Mouse (Mus musculus) embryonic facial prominence, embryonic 14.5 days (tissue): ENCODE measurements at regions not wholly inside any gene's neighbourhood (a gene's known extent, or its start where the extent isn't known, plus 50 kb on each side); places are given as distances from the start of the nearest gene placed in this dataset.
"Not testable (repeated sequence)": the region's sequence is repeated elsewhere in the genome, so short reads cannot be mapped to it uniquely, and the experiment has no call there.

ENCODE experiments used
- ATAC-seq: fragments of 200-750 bp; cut with Nextera tagmentation; 2 replicates; pipeline ENCODE4 v1.8.0; 2017; ENCODE audit warnings: low read depth, moderate number of reproducible peaks, moderate TSS enrichment
- DNase-seq: peaks from one replicate; pipeline ENCODE4 v3.0.0-alpha.2; 2015; ENCODE audit warnings: low spot score
- H3K27ac ChIP-seq: fragments of 300-500 bp; sonication (generic); replicated peaks from 2 replicates; pipeline ENCODE4 v1.5.1; 2014; ENCODE audit warnings: low read depth, mild to moderate bottlenecking, low read length, moderate library complexity
- H3K27me3 ChIP-seq: fragments of 300-500 bp; sonication (generic); replicated peaks from 2 replicates; pipeline ENCODE4 v1.6.1; 2014; ENCODE audit warnings: low read length; ENCODE audit not compliant: control insufficient read depth, insufficient read depth
- H3K36me3 ChIP-seq: fragments of 300-500 bp; sonication (generic); 2 replicates; pipeline ENCODE4 v1.6.1; 2014; ENCODE audit warnings: low read length, mixed read lengths; ENCODE audit not compliant: control insufficient read depth, insufficient read depth
- H3K4me1 ChIP-seq: fragments of 300-500 bp; sonication (generic); 2 replicates; pipeline ENCODE4 v1.6.1; 2014; ENCODE audit warnings: antibody characterized with exemption, low read length; ENCODE audit not compliant: control insufficient read depth, insufficient read depth
- H3K4me2 ChIP-seq: fragments of 300-500 bp; sonication (generic); 2 replicates; pipeline ENCODE4 v1.6.1; 2014; ENCODE audit warnings: low read depth, mild to moderate bottlenecking, low read length, moderate library complexity, mixed read lengths
- H3K4me3 ChIP-seq: fragments of 300-500 bp; sonication (generic); 2 replicates; pipeline ENCODE4 v1.5.1; 2014; ENCODE audit warnings: low read depth, mild to moderate bottlenecking, low read length
- H3K9ac ChIP-seq: fragments of 300-500 bp; sonication (generic); 2 replicates; pipeline ENCODE4 v1.6.1; 2014; ENCODE audit warnings: low read depth, mild to moderate bottlenecking, low read length, moderate library complexity, mixed read lengths
- H3K9me3 ChIP-seq: fragments of 300-500 bp; sonication (generic); 2 replicates; pipeline ENCODE4 v1.6.1; 2016; ENCODE audit warnings: low read length; ENCODE audit not compliant: control insufficient read depth
- WGBS: fragments of 180-500 bp; shearing (Covaris S2); extraction: QIAGEN DNeasy Blood & Tissue Kit; methylation state at CpG from one replicate; pipeline ENCODE4 v1.1.7; 2014; 5-methylcytosine and 5-hydroxymethylcytosine counted together

DNA sequence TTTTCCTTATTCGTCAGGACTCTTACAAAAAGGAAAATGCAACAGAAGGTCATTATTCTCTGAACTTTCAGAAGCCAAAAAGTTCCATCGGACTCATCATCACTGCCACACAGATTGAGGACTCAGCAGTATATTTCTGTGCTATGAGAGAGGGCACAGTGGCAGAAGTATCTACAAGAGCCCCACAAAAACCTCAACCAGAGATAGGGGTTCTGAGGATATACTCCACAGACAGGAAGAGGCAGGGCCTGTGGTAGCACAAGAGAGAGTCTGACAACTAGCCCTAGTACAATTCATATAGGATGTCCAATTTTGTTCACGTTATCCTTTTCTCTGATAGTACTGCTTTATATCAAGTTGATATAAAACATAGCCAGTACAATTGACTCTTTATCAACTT lies 510.4 kb downstream of the Dad1 start:
- ATAC-seq, H3K36me3 ChIP-seq, DNase-seq, H3K4me3 ChIP-seq, H3K9me3 ChIP-seq, H3K27ac ChIP-seq, H3K27me3 ChIP-seq, H3K4me1 ChIP-seq, H3K9ac ChIP-seq, H3K4me2 ChIP-seq: not testable (repeated sequence)
- WGBS = 79% methylated on average over 3 of the region's 3 CpGs

DNA sequence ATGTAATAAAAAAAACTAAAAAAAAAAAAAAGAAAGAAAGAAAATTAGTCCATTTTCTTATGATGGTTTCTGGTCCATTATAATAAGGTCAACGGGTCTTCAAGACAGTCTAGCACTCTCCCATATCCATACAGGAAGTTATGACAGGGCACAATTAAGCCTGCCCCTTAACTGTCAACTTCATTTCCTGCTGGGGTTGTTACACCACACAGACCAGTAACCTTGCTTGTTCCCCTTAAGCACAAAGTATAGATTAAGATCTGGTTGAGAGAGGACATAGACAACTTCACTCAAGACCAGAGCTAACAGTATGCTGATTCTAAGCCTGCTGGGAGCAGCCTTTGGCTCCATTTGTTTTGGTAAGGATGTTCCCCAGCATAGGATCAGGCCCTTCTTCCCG lies 511.0 kb downstream of the Dad1 start:
- not testable (repeated sequence) for H3K4me3 ChIP-seq, H3K27ac ChIP-seq, H3K27me3 ChIP-seq, ATAC-seq, H3K36me3 ChIP-seq, H3K9ac ChIP-seq, DNase-seq, H3K9me3 ChIP-seq, H3K4me1 ChIP-seq, H3K4me2 ChIP-seq
- 42% methylated on average over 2 of the region's 2 CpGs for WGBS

DNA sequence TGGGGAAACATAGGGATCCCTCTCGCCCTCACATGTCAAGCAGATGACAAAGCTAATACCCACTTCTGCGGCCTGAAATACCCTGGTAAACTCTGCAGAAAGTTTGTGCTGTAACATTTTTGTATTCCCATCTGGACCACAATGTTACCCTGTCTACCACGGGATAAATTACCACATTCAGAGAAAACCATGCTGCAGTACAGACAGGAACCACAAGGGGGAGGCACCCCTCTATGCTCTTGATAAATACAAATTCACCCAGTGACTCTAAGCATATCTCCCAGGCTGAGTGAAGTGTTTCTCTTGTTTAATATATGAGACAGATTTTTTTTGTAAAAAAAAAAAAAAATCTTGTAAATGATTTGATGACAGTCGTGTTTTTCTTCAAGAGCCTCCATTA lies 512.7 kb downstream of the Dad1 start:
- H3K4me2 ChIP-seq, H3K4me3 ChIP-seq, H3K9me3 ChIP-seq, H3K4me1 ChIP-seq, H3K27ac ChIP-seq, H3K36me3 ChIP-seq, H3K9ac ChIP-seq, H3K27me3 ChIP-seq, ATAC-seq: not testable (repeated sequence)
- DNase-seq = peak; percentile 3
- 50% methylated on average over 4 of the region's 4 CpGs for WGBS

DNA sequence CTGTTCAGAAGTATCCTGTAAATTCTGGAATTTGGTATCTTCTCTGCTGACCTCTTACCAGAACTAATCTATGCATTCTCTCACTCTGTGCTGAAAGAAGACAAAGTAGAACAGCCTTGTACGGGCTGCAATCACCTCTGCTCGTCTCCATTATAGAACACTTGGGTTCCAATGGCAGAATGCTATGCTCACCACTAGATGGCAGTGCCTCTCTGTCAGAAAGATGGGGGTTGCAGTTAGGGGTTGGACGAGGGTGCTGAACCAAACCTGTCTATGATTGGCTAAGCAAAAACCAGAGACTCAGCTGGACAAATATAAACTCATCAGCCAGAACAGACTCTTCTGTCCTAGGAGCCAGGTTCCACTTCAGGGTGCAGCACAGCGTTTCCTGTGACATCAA lies 515.9 kb downstream of the Dad1 start:
- DNase-seq, H3K9ac ChIP-seq, ATAC-seq, H3K4me3 ChIP-seq, H3K27me3 ChIP-seq, H3K4me2 ChIP-seq, H3K27ac ChIP-seq, H3K9me3 ChIP-seq, H3K36me3 ChIP-seq, H3K4me1 ChIP-seq: not testable (repeated sequence)
- WGBS = 33% methylated on average over 4 of the region's 4 CpGs

DNA sequence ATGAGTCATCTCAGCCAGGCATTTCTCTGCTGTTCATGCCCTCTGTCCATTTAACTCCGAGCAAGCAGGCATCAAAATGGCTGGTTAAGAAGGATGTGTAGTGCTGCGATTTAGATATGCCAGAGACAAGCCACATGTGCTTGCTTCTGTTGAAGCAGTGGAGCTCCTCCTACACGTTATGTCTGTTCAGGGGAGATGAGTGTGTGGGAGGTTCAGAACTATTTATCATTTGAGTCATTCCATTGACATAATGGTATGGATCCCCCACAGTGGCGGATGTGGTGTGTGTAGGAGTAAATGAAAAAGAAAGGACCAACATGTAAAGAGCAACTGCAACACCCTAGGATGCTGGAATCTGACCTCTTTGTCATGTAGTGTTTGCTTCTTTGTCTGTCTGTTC lies 517.6 kb downstream of the Dad1 start:
- WGBS = 70% methylated on average over 4 of the region's 4 CpGs

DNA sequence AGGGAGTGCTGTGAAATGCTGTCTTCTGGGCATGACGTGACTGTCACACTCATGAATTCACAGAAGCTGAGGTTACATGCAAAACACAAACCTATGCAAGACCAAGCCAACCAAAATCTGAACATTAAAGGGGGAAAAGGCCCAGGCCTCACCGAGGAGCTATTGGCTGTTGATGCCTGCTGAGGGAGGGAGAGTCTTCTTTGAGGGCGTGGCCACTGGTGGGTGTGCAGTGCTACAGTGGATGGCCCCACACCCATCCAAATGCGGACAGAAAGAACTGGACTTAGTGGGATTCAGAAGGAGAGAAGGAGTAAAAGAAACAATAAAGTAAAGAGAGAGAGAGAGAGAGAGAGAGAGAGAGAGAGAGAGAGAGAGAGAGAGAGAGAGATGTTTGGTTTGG lies 522.3 kb downstream of the Dad1 start:
- not testable (repeated sequence) for H3K9me3 ChIP-seq, DNase-seq, H3K4me3 ChIP-seq, H3K9ac ChIP-seq, H3K4me1 ChIP-seq, H3K4me2 ChIP-seq, ATAC-seq, H3K36me3 ChIP-seq, H3K27me3 ChIP-seq, H3K27ac ChIP-seq
- WGBS = no CpG with 5 or more reads among the region's 4 CpGs

More for the DNA sequence above, 517.6 kb downstream of the Dad1 start:
- H3K27ac ChIP-seq, H3K27me3 ChIP-seq, ATAC-seq, H3K4me3 ChIP-seq, H3K36me3 ChIP-seq, H3K4me2 ChIP-seq, H3K4me1 ChIP-seq, DNase-seq, H3K9me3 ChIP-seq, H3K9ac ChIP-seq: not testable (repeated sequence)

DNA sequence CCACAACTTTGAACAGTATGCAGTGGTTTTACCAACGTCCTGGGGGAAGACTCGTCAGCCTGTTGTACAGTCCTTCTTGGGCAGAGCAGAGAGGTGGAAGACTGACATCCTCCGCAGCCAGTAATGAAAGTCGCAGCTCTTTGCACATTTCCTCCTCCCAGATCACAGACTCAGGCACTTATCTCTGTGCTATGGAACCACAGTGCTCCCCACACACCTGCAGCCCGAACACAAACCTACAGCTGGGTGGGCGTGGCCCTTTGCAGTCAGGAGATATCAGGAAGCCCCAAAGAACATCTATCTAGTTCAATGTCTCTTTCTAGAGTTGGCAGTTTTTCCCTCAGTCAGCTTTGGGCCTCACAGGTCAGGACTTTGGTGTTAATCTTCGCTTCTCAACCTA lies 524.0 kb downstream of the Dad1 start:
- H3K27ac ChIP-seq, H3K4me1 ChIP-seq, H3K4me3 ChIP-seq, H3K27me3 ChIP-seq, H3K9ac ChIP-seq, H3K9me3 ChIP-seq, ATAC-seq, DNase-seq, H3K36me3 ChIP-seq, H3K4me2 ChIP-seq: not testable (repeated sequence)
- 86% methylated on average over 1 of the region's 7 CpGs for WGBS

DNA sequence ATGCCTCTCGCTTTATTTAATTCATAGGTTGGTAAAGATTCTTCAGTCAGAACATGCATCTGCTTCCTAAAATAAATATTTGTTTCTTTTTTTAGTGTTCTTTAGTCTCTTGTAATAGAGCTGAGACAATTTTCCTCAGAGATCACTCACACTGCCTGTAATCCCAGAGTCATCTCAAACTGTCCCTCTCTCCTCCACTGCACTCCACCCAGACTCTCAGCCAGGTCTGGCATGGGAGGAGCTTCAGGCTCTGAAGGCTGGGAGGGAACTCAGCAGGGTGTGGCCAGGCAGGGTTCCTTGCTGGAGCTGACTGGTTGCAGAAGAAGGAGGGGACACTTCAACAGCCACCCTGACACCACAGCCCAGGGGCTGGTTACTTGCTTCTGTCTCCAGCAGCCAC lies 524.8 kb downstream of the Dad1 start:
- H3K9ac ChIP-seq, ATAC-seq, H3K4me3 ChIP-seq, H3K36me3 ChIP-seq, H3K4me1 ChIP-seq, H3K27ac ChIP-seq, H3K9me3 ChIP-seq, H3K27me3 ChIP-seq, H3K4me2 ChIP-seq, DNase-seq: not testable (repeated sequence)
- WGBS = no CpG with 5 or more reads among the region's 1 CpGs

DNA sequence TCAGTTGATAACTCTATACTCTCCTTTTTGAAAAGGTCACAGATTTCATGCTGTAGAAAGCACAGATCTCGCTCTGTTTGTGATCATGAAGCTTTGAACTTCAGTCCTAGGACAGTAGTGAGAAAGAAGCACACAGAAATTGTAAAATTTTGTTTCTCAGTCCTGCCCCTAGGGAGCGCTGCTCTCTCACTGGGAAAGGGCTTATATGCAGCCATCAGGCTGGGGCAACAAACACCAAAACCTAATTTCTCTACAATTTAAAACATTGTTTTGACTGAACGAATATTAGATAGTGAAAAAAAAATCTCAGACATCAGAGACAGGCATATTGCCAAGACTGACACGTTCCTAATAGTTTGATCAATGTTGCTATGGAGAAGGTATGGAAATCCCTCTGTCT lies 527.0 kb downstream of the Dad1 start:
- H3K36me3 ChIP-seq, H3K4me1 ChIP-seq, DNase-seq, H3K9ac ChIP-seq, H3K9me3 ChIP-seq, H3K27ac ChIP-seq, ATAC-seq, H3K4me3 ChIP-seq, H3K4me2 ChIP-seq, H3K27me3 ChIP-seq: not testable (repeated sequence)
- 38% methylated on average over 2 of the region's 4 CpGs for WGBS
